Mouse (Mus musculus): ENCODE measurements around the gene Lhb.

Lhb gene

GRCm38 (mm10) chr7:45413864-45414739, 6.5 kb upstream of the Lhb start:
- peak; percentile 64 for DNase-seq (ENCODE audit: low spot score)

- DNase-seq (ENCODE audit: low spot score): no peak
Measured at GRCm38 (mm10) chr7:45414740-45415224, 5.8 kb upstream of the Lhb start.

DNA sequence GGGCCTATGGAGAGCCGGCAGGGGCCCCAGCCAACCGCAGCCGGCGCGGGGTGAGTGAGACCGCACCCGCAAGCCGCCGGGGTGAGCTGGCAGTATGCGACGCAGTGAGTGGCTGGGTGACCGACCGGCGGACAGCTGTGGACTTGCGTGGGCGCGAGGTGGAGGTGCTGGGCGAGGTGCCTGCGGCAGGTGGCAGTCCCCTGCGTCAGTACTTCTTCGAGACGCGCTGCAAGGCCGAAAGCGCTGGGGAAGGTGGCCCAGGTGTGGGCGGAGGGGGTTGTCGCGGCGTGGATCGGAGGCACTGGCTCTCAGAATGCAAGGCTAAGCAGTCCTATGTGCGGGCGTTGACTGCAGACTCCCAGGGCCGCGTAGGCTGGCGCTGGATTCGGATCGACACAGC, 5.0 kb upstream of the Lhb start:
- no peak for DNase-seq (ENCODE audit: low spot score)

GRCm38 (mm10) chr7:45417962-45418492, 2.6 kb upstream of the Lhb start:
- no peak for DNase-seq (ENCODE audit: low spot score)

- DNase-seq (ENCODE audit: low spot score): no peak
Measured at GRCm38 (mm10) chr7:45419859-45420614, 583 bp upstream of the Lhb start.

DNA sequence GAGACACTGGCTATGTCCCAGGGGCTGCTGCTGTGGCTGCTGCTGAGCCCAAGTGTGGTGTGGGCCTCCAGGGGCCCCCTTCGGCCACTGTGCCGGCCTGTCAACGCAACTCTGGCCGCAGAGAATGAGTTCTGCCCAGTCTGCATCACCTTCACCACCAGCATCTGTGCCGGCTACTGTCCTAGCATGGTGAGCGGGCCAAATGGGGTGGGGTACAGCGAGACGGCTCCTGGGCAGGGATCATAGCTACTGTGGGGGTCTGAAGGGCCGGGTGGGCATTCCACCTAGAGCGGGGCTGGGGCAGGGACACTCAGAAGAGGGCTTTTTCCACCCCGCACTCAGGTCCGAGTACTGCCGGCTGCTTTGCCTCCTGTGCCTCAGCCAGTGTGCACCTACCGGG, 574 bp downstream of the Lhb start:
- no peak for DNase-seq (ENCODE audit: low spot score)

GRCm38 (mm10) chr7:45426556-45426955, 5.9 kb downstream of the Lhb start:
- DNase-seq (ENCODE audit: low spot score): no peak

GRCm38 (mm10) chr7:45433835-45434202, 13.2 kb downstream of the Lhb start:
- DNase-seq (ENCODE audit: low spot score): no peak

GRCm38 (mm10) chr7:45434203-45435015, 13.8 kb downstream of the Lhb start, which contains the start of gene Gys1:
Gys1 (plus strand) TSS chr7:45434844.
- DNase-seq (ENCODE audit: low spot score): peak; percentile 100

DNA sequence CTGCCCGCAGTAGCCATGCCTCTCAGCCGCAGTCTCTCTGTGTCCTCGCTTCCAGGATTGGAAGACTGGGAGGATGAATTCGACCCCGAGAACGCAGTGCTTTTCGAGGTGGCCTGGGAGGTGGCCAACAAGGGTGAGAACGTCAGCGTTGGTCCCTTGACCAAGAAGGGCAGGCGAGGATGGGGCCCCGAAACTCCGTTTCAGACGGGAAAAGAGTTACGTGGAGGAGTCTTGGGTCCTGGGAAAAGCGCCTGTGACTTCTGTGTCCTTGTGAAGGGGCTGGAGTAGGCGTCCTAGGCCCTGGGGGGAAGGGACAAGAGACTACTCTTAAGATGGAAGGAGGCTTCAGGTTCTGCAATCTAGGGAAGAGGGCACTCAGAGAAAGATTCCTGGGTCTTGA, 14.4 kb downstream of the Lhb start:
- no peak for DNase-seq (ENCODE audit: low spot score)

GRCm38 (mm10) chr7:45436444-45436843, 15.8 kb downstream of the Lhb start:
- DNase-seq (ENCODE audit: low spot score): no peak

DNA sequence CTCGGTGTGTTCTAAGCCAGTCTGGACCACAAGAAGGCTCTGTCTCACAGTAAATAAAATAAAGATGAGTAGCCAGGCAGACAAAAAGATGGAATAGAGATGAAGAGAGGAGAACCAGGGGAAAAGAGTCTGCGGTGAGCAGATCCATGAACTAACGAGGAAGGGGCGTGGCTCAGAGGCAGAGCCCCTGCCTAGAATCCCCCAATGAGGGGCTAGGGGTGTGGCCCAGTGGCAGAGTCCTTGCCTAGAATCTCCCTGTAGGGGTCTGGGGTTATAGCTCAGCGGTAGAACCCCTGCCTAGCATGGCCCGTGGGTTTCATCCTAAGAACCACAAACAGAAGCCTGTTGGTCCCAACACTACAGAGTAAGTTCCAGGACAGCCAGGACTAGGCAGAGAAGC, 16.4 kb downstream of the Lhb start:
- no peak for DNase-seq (ENCODE audit: low spot score)

GRCm38 (mm10) chr7:45437521-45438276, 17.1 kb downstream of the Lhb start, which contains the start of gene Ruvbl2:
Ruvbl2 (minus strand) TSS chr7:45438096.
- no peak for DNase-seq (ENCODE audit: low spot score)

DNA sequence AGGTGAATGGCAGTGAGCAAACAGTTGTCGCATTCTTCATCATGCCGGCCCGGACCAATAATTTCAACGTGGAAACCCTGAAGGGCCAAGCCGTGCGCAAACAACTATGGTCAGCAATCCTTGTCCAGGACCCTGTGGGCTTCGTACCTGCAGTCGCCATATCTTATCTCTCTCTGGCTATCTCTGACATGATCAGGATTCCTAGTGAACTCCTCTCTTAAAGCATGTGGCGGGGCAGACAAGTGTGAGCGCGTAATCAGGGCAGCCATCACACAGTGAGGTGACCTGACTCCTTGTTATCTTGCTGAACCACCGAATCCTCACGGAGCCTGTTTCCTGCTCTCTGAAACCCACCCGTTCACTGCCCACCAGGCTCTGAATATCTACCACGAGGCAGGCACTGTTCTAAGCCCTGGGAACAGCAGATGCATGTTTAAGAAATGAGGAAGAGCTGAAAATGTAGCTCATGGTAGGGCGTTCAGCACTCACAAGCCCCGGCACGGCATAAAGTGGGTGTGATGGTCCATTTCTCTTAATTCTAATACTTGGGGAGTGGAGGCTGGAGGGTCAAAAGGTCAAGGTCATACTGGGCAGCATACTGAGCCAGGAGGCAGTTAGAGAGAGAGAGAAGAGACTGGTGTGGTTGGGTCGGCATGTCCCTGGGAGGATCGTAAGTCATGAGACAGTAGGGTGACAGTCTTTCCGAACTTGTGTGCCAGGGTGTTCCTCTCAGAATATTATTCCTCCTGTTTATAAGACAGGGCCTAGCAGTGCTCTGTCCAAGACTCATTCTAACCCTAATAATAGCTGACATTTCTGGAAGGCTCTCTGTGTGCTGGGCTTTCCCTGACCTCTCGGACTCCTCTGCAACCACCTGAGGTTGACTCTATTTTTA, 23.2 kb downstream of the Lhb start:
- no peak for DNase-seq (ENCODE audit: low spot score)

- no peak for DNase-seq (ENCODE audit: low spot score)
Measured at GRCm38 (mm10) chr7:45446589-45446988, 26.0 kb downstream of the Lhb start.

GRCm38 (mm10) chr7:45447325-45447990, 26.8 kb downstream of the Lhb start:
- no peak for DNase-seq (ENCODE audit: low spot score)

DNA sequence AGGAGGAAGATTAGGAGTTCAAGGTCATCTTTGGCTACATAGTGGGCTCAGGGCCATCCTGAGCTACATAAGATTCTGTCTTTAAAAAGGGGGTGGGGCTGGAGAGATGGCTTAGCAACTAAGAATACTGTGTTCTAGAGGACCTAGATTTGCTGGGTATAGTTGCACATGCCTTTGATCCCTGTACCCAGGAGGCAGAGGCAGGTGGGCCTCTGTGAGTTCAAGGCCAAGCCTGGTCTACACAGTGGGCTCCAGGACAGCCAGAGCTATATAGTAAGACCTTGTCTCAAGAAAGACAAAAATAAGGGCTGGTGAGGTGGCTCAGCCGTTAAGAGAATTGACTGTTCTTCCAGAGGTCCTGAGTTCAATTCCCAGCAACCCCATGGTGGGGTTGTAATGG, 29.4 kb downstream of the Lhb start:
- no peak for DNase-seq (ENCODE audit: low spot score)

DNA sequence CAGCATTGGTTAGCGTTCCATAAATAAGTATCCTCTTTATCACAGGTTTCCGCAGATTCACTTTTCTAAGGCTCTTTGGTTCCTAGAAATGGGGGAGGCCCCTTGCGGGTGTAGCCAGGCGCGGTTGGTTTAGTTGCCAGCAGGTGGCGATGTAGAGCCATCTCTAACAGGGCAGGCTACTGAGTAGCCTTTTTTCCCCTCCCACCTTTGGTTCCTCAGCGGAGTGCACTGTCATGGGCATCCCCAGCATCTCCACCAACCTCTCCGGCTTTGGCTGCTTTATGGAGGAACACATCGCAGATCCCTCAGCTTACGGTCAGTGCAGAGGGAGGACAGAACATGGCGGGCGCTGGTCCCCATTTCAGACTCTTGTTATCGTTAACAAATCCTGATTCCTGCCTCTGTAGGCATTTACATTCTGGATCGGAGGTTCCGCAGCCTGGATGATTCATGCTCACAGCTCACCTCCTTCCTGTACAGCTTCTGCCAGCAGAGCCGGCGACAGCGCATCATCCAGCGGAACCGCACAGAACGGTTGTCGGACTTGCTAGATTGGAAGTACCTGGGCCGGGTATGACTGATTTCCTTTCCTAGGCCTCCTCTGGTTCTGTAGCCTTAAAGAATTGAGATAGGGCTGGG, 30.8 kb downstream of the Lhb start:
- peak; percentile 93 for DNase-seq (ENCODE audit: low spot score)

- DNase-seq (ENCODE audit: low spot score): no peak
Measured at GRCm38 (mm10) chr7:45454971-45455370, 34.4 kb downstream of the Lhb start.

Measured in testis, postnatal 10 days (tissue).